Mouse (Mus musculus) neutrophil, adult 65 days (primary cell): Measurements from ENCODE around the gene Gnpda2. TPM values are rescaled to one million over a fixed set of nuclear protein-coding genes. Genes with fewer than 3 reads are reported as not detected.

Experiments used
- total RNA-seq: library from RNA; stranded (reverse); gene quantifications from 2 replicates; pipeline ENCODE4 v1.2.4, GENCODE M21; 2023

Gene Gnpda2
- 4.6 and 5.9 TPM in 2 replicates for total RNA-seq

GRCm38 (mm10) chr5:69591640-69592461 lies at the start of gene Gnpda2:
TSS of gene Gnpda2 (minus strand) at chr5:69592340.

GRCm38 (mm10) chr5:69556628-69557403 lies 35.3 kb downstream of the Gnpda2 start, which contains the start of gene Guf1:
TSS of gene Guf1 (plus strand) at chr5:69556923.

GRCm38 (mm10) chr5:69542489-69542888 lies 49.7 kb downstream of the Gnpda2 start, which contains the start of gene Yipf7:
TSS of gene Yipf7 (minus strand) at chr5:69542648.

Other genes starting within 250 kb of the Gnpda2 start
- gene Yipf7, start 49.7 kb downstream of the Gnpda2 start, total RNA-seq, result not detected in 2 replicates
- gene Guf1, start 35.4 kb downstream of the Gnpda2 start, total RNA-seq, result 7.3 and 8.5 TPM in 2 replicates